ENCODE assay signal across 10 mouse cellular contexts in genomic region chr4:103006943-103007418, GRCm38 (mm10). TPM values are rescaled to one million over a fixed set of nuclear protein-coding genes. Genes with fewer than 3 reads are reported as not detected.
DNase-seq lines count a peak whose midpoint lies in the region; ATAC-seq and TF ChIP-seq lines count a peak whose summit lies in the region.
"Had no signal": no experiment of that assay in that cellular context is flagged by ENCODE, and none has a peak within 500 bp of the region (broad histone marks: within the 10 kb centered on the region; RNA-seq: fewer than 3 reads in every experiment).

No protein-coding gene starts in this region.

- TF ChIP-seq CTCF in layer of hippocampus, adult 2 months (conservative IDR thresholded peaks at IDR 0.05), result no peak

- WGBS in neural tube, embryonic 11.5 days, result 50% methylated on average over 4 of the region's 4 CpGs
- 37% methylated on average over 4 of the region's 4 CpGs for whole genome bisulfite sequencing in neural tube, embryonic 13.5 days

- H3K4me3 ChIP-seq in neural tube, embryonic 11.5 days (ENCODE audit: low read depth, low read length), result no peak overlapping the region
- H3K4me3 ChIP-seq in neural tube, embryonic 13.5 days, result no peak overlapping the region
- no peak overlapping the region for H3K4me3 ChIP-seq in layer of hippocampus, adult 2 months

- H3K36me3 ChIP-seq in neural tube, embryonic 11.5 days (ENCODE audit: control insufficient read depth, insufficient read depth, low read length), result no peaks in the 10 kb centered on the region
- no peaks in the 10 kb centered on the region for H3K36me3 ChIP-seq in neural tube, embryonic 13.5 days

- no peaks in the 10 kb centered on the region for H3K9me3 ChIP-seq in neural tube, embryonic 11.5 days (ENCODE audit: control insufficient read depth, low read length)
- H3K9me3 ChIP-seq in neural tube, embryonic 13.5 days, result no peaks in the 10 kb centered on the region

- no peak overlapping the region for H3K27ac ChIP-seq in neural tube, embryonic 11.5 days (ENCODE audit: low read depth, low read length)
- H3K27ac ChIP-seq in neural tube, embryonic 13.5 days (replicated peaks), result peak overlapping the region; percentile 78
- H3K27ac ChIP-seq in layer of hippocampus, adult 2 months, result no peak overlapping the region

- intact Hi-C loops in left cerebral cortex, postnatal 14 days (cut with DNase I), result no loop called here

- H3K4me1 ChIP-seq in neural tube, embryonic 11.5 days (ENCODE audit: control insufficient read depth, insufficient read depth, low read length), result no peaks in the 10 kb centered on the region
- H3K4me1 ChIP-seq in neural tube, embryonic 13.5 days (replicated peaks), result peaks cover 35% of the 10 kb centered on the region

- no peak overlapping the region for H3K9ac ChIP-seq in neural tube, embryonic 11.5 days (ENCODE audit: low read length)
- H3K9ac ChIP-seq in neural tube, embryonic 13.5 days, result no peak overlapping the region

- peak; percentile 39 for DNase-seq in adrenal gland, postnatal 14 days
- no peak for DNase-seq in adrenal gland, adult 18-20 months (ENCODE audit: low spot score in 2 of 2)
- peak; percentile 51 for DNase-seq in neural tube, embryonic 11.5 days (ENCODE audit: low spot score)
- no peak for DNase-seq in neural tube, embryonic 10.5 days (ENCODE audit: extremely low spot score, low spot score)
- no peak for DNase-seq in layer of hippocampus, adult 2 months (ENCODE audit: low spot score in 2 of 2)
- no peak for DNase-seq in left cerebral cortex, postnatal 14 days (ENCODE audit: low spot score in 2 of 2)
- DNase-seq: B cell, adult 2 months had no signal

- H3K27me3 ChIP-seq in neural tube, embryonic 11.5 days (ENCODE audit: control insufficient read depth, insufficient read depth, low read length), result no peaks in the 10 kb centered on the region
- H3K27me3 ChIP-seq in neural tube, embryonic 13.5 days, result no peaks in the 10 kb centered on the region

- H3K4me2 ChIP-seq in neural tube, embryonic 11.5 days (ENCODE audit: low read depth), result no peak overlapping the region
- no peak overlapping the region for H3K4me2 ChIP-seq in neural tube, embryonic 13.5 days

- no peak; the same call in 1 of the 2 replicates for ATAC-seq in neural tube, embryonic 11.5 days (ENCODE audit: insufficient read depth, low FRiP score, low TSS enrichment)
- ATAC-seq in granulocyte monocyte progenitor cell, adult 5-6 weeks (replicated peaks; ENCODE audit: poor library complexity, severe bottlenecking), result peak; percentile 97
- ATAC-seq in neural tube, embryonic 13.5 days (ENCODE audit: low read depth), result 0 out of 2 replicates have a peak, but pooled peaks have one; percentile 7

RNA-seq across cellular contexts. Expression of gene Insl5, which starts 19.7 kb away (rescaled TPM):
- not detected in 2 replicates for total RNA-seq in adrenal gland, postnatal 14 days (2021)
- total RNA-seq in adrenal gland, adult 18-20 months (2021), result not detected
- polyA plus RNA-seq in neural tube, embryonic 11.5 days (2014; fragmentation: Nextera tagmentation; extraction: Ambion mirVana), result not detected in 2 replicates
- total RNA-seq in granulocyte monocyte progenitor cell, adult 5-6 weeks (2014; fragmentation: Nextera tagmentation), result not detected in 2 replicates
- not detected in 2 replicates for total RNA-seq in granulocyte monocyte progenitor cell, adult 5-6 weeks (2017)
- polyA plus RNA-seq in neural tube, embryonic 13.5 days (2015; fragmentation: Nextera tagmentation; extraction: Ambion mirVana), result 0.49 TPM in 1 of 2 replicates, not detected in the other
- total RNA-seq in layer of hippocampus, adult 2 months (2021), result 1 to 10 TPM; 1.3 to 1.6 TPM
- 1 to 10 TPM in 1 of 2 experiments, under 1 TPM in 1; 0.63 to 1.1 TPM for total RNA-seq in left cerebral cortex, postnatal 14 days (2021)
- total RNA-seq: megakaryocyte-erythroid progenitor cell, adult 5-6 weeks had no signal

RNA-seq across cellular contexts. Expression of gene Tctex1d1, which starts 28.6 kb away (rescaled TPM):
- not detected in 2 replicates for total RNA-seq in adrenal gland, postnatal 14 days (2021)
- not detected for total RNA-seq in adrenal gland, adult 18-20 months (2021)
- 0.44 and 1.2 TPM in 2 replicates for polyA plus RNA-seq in neural tube, embryonic 11.5 days (2014; fragmentation: Nextera tagmentation; extraction: Ambion mirVana)
- 9.4 and 25.4 TPM in 2 replicates for total RNA-seq in granulocyte monocyte progenitor cell, adult 5-6 weeks (2014; fragmentation: Nextera tagmentation)
- 22.0 and 28.2 TPM in 2 replicates for total RNA-seq in granulocyte monocyte progenitor cell, adult 5-6 weeks (2017)
- polyA plus RNA-seq in neural tube, embryonic 13.5 days (2015; fragmentation: Nextera tagmentation; extraction: Ambion mirVana), result 0.91 and 1.9 TPM in 2 replicates
- total RNA-seq in layer of hippocampus, adult 2 months (2021), result under 1 TPM; 0.27 to 0.28 TPM
- under 1 TPM; 0.66 to 0.72 TPM for total RNA-seq in left cerebral cortex, postnatal 14 days (2021)
- total RNA-seq: megakaryocyte-erythroid progenitor cell, adult 5-6 weeks had no signal

Comparison
In these comparisons a context has a peak if more than half of its experiments do, and no peak if none do; other contexts are left out.
1. DNase-seq: peak in adrenal gland, postnatal 14 days (single experiment) and neural tube, embryonic 11.5 days (single experiment); none in adrenal gland, adult 18-20 months (0 of 2), neural tube, embryonic 10.5 days (single experiment), layer of hippocampus, adult 2 months (0 of 2) and left cerebral cortex, postnatal 14 days (0 of 2).